Mouse (Mus musculus) gastrocnemius, adult 18-20 months (tissue): ENCODE measurements at regions not wholly inside any gene's neighbourhood (a gene's known extent, or its start where the extent isn't known, plus 50 kb on each side); places are given as distances from the start of the nearest gene placed in this dataset.

Experiments
- DNase-seq: peaks from one replicate; pipeline ENCODE4 v3.0.0; 2021; ENCODE audit warnings: low spot score

DNA sequence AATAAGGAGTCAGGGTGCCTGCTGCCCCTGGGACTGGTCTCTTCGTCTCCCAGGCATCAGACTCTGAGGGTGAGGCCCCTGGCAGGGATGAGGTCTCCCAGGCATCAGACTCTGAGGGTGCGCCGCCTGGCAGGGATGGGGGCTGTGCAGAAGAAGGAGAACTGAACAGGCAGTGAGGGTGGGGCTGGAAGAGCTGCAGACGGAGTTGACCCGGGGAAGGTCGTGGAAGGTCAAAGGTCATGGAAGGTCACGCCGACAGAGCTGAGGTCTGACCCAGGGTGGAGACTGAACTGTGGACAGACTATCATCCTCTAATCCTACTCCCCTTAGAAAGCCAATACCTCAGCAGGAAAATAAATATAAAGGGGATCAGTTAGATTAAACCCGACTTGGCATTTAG lies 50.6 kb upstream of the Grik3 start:
- no peak for DNase-seq

DNA sequence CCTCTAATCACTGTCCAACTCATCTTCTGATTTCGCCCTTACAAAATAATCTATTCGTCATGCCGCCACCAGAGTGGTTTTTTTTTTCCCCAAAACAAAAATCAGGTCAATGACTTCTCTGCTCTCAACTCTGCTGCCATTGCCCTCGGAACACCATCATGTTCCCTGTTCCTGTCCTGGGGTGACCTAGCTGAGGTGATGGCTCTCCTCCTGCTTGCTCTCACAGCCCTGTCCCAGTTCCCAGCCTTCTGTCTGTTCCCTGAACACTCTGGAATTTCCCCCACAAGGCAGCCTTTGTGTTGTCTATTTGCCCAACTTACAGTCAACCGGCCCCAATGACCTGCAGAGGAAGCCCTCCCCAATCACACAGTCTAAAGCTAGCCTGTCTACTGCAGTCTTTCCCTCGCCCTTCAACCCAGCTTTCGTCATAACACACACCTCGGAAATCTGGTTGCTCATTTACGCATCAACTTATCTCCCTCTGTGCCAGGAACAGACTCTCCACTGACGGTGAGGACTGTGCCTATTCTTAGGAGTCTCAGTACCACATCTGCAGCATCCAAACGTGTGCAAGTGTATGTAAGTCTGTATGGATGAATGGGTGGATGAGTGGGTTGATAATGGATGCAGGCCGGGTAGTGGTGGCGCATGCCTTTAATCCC lies 53.2 kb upstream of the Grik3 start:
- DNase-seq = no peak

DNA sequence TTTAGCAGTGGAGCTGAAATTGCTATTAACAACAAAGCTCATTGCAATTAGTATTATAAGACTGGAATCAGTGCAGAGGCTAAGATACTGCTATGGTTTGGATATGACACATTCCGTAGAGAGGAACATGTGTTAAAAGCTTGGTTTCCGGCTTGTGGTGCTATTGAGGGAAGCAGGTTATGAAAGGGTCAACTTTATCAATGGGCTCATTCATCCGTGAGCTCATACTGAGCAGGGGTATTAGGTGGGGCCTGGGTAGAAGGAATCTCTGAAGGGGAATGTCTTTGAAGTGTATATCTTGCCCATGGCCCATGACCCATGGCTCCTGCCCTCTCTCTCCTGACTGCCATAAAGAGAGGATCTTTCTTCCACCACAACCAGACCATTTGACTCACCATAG lies 57.0 kb upstream of the Grik3 start:
- DNase-seq = no peak

- DNase-seq = no peak
Observed at GRCm38 (mm10) chr4:125431648-125432047, 58.9 kb upstream of the Grik3 start.

GRCm38 (mm10) chr4:125430845-125431244 lies 59.7 kb upstream of the Grik3 start:
- no peak for DNase-seq

GRCm38 (mm10) chr4:125428736-125429135 lies 61.8 kb upstream of the Grik3 start:
- no peak for DNase-seq

DNA sequence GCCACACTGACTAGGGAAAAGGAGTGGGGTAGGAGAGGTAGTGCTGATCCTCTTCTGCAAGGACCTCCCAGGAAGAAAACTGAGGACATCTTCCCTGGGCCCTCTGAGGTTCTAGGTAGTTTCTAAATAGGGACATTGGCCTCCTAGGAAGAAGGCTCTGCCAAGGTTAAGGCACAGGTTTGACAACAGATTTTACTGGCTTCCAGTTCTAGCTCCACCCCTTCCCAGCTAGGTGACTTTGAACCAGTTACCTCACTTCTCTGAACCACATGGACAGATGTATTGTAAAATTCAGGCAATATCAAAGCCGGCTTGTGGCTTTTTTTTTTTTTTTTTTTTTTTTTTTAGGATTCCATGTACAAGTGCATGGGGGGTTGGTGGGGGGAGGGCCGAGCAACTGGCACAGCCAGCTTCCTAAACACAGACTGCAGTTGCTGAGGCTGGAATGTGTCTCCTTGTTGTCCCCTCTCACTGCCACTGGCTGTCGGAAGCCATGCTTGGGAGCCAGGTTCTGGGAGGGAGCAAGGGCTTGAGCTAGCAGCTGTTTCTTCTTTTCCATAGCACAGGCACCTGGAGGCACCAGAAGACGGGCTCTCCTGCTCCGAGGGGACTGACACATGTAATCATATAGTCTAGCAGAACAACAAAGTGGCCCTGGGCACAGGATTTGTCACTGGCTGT lies 69.8 kb upstream of the Grik3 start:
- DNase-seq = no peak

DNA sequence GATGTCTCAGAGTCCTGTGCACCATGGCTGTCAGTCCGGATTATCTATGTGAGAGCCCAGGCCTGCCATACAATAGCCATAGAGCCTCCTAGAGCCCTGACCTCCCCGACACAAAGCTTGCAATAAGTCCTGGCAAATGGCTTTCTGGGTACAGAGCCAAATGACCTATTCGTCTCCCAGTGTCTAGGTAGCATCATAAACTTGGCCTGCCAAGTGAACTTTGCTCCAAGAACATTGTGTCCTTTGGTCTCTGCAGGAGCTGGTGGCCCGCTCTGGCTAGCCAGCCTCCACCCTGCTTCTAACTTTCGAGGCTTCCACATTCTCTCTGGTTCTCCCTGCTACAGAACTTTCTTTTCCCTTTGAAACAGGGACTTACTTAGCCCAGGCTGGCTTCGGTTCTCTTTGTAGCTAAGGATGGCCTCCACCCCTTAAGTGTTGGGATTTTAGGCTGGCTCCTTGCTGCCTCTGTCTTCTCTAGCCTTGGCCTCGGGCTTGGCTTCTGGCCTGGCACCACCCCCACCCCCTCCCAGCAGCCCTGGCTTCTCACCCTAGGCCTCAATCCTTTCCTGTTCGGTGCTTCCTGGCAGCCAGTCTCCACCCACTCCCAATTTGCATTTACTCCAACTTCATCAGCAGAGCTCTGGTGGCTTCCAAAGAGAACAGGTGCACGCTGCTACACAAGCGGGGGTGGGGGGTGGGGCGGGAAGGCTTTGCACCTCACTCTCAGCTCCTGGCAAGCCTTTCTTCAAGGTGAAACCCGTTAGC lies 70.8 kb upstream of the Grik3 start:
- peak; percentile 74 for DNase-seq

DNA sequence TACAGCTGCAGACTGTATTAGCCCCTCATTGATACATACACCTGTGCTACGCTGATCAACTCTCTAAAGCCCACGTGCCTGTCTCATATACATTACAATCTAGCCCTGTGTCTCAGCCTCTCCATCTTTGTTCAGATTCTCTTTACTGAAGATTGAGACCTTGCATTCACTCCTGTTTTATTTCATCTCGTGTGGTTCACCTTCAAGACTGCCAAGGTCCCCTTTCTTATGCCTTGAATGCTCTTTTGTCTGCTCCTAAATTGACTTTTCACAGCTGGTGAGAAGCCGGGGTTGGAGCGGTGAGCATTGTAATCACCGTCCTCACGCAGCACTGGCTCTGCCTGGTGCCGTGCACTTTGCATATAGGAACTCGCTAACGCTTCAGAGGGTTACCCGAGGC lies 75.2 kb upstream of the Grik3 start:
- DNase-seq = no peak

GRCm38 (mm10) chr4:125413833-125414719 lies 76.4 kb upstream of the Grik3 start:
- peak; percentile 47 for DNase-seq

- no peak for DNase-seq
Observed at GRCm38 (mm10) chr4:125410736-125411441, 79.6 kb upstream of the Grik3 start.

- DNase-seq = no peak
Observed at GRCm38 (mm10) chr4:125399376-125400112, 91.0 kb upstream of the Grik3 start.

DNA sequence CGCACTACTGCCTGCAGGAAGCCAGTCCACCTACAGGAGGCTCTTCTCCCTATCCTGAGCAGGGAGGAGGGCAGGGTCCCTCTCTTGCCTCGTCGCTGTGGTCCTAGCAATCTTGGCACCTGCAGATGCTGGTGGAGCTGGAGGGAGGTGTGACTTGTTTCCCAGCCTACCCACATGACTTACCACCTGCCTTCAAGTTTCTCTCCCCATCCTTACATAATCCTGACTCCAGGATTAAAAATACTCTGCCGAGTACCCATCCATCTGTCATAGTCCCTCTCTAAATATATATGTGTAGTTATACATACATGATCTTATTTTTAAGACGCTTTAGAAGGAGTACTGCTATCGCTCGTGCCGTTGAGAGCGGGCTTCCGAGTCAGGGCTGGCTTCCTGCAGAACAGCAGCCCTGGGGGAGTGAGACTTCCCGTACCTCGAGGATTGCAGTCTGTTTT lies 93.5 kb upstream of the Grik3 start:
- DNase-seq = no peak

GRCm38 (mm10) chr4:125391269-125391668 lies 99.2 kb upstream of the Grik3 start:
- DNase-seq = no peak

DNA sequence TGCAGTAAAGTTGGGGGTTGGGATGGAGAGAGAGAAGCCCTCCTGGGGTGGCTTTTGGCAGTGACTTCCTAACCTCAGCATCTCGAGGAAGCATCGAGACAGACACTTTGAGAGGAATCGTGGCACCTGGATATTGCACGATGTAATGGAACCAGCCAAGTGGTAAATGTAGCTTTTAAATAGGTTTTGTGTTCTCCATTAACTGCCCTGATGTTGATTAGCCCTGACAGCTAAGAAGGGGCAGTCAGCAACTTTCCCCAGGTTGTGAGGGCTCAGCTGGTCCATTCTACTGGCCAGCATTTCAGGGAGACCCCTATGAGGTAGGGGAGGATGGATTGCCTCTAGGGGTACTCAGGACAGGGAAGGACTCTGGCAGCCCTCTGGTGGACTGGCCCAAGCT lies 104.7 kb upstream of the Grik3 start:
- no peak for DNase-seq

- DNase-seq = no peak
Observed at GRCm38 (mm10) chr4:125364011-125364410, 126.5 kb upstream of the Grik3 start.

DNA sequence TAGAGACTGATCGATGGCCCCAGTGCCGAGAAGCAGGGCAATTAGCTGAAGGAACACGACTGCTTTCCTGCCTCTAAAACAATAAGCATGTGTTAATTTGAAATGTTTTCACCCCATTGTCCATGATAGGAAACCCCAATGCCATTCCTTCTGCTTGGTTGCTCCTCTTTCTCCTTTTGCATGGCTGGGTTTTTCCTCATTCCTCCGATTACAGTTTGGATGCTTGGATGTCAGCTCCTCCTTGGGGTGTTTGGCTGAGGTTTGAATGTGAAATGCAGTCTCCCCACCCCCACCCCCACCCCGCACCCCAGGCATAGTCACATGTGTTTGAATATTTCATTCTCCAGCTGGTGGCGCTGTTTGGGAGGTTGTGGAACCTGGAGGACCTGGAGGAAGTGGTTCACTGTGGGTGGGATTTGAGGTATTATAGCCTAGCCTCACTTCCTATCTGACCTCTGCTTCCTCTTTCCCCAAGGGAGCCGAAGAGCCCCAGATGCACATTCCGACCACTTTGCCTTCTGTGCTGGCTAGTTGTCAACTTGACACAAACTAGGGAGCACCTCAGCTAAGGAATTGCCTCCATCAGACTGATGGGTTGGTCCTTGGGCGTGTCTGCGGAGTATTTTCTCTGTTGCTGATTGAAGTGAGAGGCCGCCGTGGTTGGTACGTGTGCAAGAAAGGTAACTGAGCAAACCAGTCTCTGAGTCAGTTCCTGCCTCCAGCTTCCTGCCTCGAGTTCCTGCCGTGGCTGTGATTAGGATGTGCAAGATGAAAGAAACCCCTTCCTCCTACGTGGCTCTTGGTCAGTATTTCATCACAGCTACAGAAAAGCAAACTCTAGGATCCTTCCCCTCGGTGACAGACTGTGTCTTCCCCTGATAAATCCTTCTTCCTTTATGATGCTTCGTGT lies 128.6 kb upstream of the Grik3 start:
- no peak for DNase-seq

DNA sequence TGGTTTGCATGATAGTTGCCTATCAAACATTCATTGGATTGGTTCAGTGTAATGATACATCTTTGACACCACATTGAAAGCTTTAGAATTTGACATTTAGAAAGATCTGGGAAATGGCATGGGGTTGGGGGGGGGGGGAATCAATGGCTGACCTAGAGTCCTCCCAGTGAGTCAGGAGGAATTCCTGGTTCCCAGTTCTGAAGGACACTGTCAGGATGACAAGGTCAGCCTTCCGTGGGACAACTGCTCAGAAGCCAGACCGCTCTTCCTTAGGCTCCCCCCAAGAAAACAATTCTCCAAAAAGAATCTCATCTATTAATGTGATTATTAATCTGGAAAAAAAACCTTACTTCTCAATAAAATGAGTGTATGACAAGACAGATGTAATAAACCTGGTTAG lies 132.1 kb upstream of the Grik3 start:
- DNase-seq = no peak

GRCm38 (mm10) chr4:125356441-125356840 lies 134.1 kb upstream of the Grik3 start:
- no peak for DNase-seq
